Mouse (Mus musculus) limb, embryonic 13.5 days (tissue): ENCODE results near the gene Gm21860. TPM values are rescaled to one million over a fixed set of nuclear protein-coding genes. Genes with fewer than 3 reads are reported as not detected.
"Not testable (repeated sequence)": the region's sequence is repeated elsewhere in the genome, so short reads cannot be mapped to it uniquely, and the experiment has no call there.

Source experiments
- ATAC-seq: fragments of 200-750 bp; cut with Nextera tagmentation; 2 replicates; pipeline ENCODE4 v1.8.0; 2017; ENCODE audit warnings: low read depth, moderate number of reproducible peaks, moderate TSS enrichment; ENCODE audit not compliant: low FRiP score
- H3K27ac ChIP-seq: fragments of 300-500 bp; sonication (generic); 2 replicates; pipeline ENCODE4 v1.5.1; 2015; ENCODE audit warnings: inconsistent platforms, mild to moderate bottlenecking, moderate library complexity
- H3K27me3 ChIP-seq: fragments of 300-500 bp; sonication (generic); 2 replicates; pipeline ENCODE4 v1.6.1; 2015; ENCODE audit warnings: mild to moderate bottlenecking, inconsistent platforms
- H3K36me3 ChIP-seq: fragments of 300-500 bp; sonication (generic); 2 replicates; pipeline ENCODE4 v1.6.1; 2015; ENCODE audit warnings: inconsistent platforms, mild to moderate bottlenecking, moderate library complexity
- H3K4me1 ChIP-seq: fragments of 300-500 bp; sonication (generic); 2 replicates; pipeline ENCODE4 v1.6.1; 2015; ENCODE audit warnings: inconsistent platforms
- H3K4me2 ChIP-seq: fragments of 300-500 bp; sonication (generic); replicated peaks from 2 replicates; pipeline ENCODE4 v1.6.1; 2015; ENCODE audit warnings: inconsistent platforms, mild to moderate bottlenecking, moderate library complexity
- H3K4me3 ChIP-seq: fragments of 300-500 bp; sonication (generic); 2 replicates; pipeline ENCODE4 v1.5.1; 2015; ENCODE audit warnings: moderate library complexity, mild to moderate bottlenecking, inconsistent platforms
- H3K9ac ChIP-seq: fragments of 300-500 bp; sonication (generic); 2 replicates; pipeline ENCODE4 v1.6.1; 2015; ENCODE audit warnings: mild to moderate bottlenecking, inconsistent platforms
- H3K9me3 ChIP-seq: fragments of 300-500 bp; sonication (generic); 2 replicates; pipeline ENCODE4 v1.6.1; 2016; ENCODE audit warnings: inconsistent platforms
- WGBS: fragments of 180-500 bp; shearing (Covaris S2); methylation state at CpG from one replicate; pipeline ENCODE4 v1.1.7; 2015; 5-methylcytosine and 5-hydroxymethylcytosine counted together
- polyA plus RNA-seq: library from polyadenylated mRNA; unstranded; fragments of >200 nt; fragmentation: Nextera tagmentation; extraction: Ambion mirVana; gene quantifications from 2 replicates; pipeline ENCODE4 v1.2.1, GENCODE M21; 2015

Gm21860 gene
- polyA plus RNA-seq, 1 experiment from 2014 or later, result not detected

DNA sequence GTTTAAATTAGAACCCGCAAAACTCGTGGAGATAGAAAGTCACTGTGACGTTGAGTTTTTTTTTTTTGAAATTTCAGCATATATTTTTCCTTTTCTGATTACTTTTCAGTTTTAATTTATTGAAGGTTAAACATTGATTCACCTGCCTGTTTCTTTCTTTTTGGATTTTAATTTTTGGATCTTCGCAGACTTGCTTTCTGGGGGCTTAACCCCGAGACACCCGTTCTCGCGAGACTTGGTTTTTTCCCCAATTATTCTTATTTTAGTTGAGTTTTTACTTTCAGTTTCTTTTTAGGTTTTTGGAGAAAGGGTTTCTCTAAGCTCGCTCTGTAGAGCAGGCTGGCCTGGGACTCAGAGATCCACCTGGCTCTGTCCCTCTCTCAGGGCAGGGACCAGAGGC, 36.6 kb downstream of the Gm21860 start:
- H3K4me2 ChIP-seq, H3K9ac ChIP-seq, H3K27ac ChIP-seq, H3K36me3 ChIP-seq, H3K4me3 ChIP-seq, ATAC-seq, H3K27me3 ChIP-seq, H3K4me1 ChIP-seq, H3K9me3 ChIP-seq: not testable (repeated sequence)
- 82% methylated on average over 9 of the region's 9 CpGs for WGBS

DNA sequence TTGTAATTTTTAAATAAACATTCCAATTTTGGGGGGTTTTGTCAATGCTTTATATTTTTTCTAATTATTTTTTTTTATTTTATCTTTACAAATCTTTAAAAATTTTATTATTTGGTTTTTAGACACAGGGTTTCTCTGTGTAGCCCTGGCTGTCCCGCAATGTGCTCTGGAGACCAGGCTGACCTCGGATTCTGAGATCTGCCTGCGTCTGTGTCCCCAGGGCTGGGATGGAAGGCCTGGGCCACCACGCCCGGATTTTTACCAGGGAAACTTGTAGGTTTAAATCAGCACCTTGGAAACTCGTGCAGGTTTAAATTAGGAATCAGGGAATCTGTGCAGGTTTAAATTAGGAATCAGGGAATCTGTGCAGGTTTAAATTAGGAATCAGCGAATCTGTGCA, 37.1 kb downstream of the Gm21860 start:
- not testable (repeated sequence) for H3K4me3 ChIP-seq, H3K9ac ChIP-seq, H3K4me2 ChIP-seq, H3K27me3 ChIP-seq, ATAC-seq, H3K27ac ChIP-seq, H3K36me3 ChIP-seq, H3K4me1 ChIP-seq, H3K9me3 ChIP-seq
- WGBS, result 67% methylated on average over 7 of the region's 7 CpGs

Other genes starting within 250 kb of the Gm21860 start
- not detected in 2 replicates for gene Gm47283, start 29.9 kb upstream of the Gm21860 start, polyA plus RNA-seq
- not detected in 2 replicates for gene Gm21748, start 84.4 kb upstream of the Gm21860 start, polyA plus RNA-seq